ENCODE assay signal across 8 mouse cellular contexts in the genomic region with DNA sequence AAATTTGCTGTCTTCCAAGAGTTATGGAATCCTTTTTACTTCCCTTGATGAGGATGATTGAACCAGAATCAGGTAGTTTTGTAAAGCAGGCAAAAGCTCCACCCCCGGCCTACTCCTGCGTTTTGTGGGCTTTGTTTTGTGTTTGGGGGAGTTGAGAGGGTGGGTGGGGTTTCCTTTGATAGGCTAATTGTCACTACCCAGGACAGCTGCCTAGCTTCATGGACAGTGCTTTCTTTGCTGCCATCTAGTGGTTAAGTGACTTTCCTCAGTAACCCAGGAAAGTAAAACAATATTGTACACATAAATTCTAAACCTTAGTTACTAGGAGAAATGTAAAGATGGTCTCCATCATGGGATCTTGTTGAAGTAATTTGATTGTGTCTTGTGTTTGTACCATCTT.
DNase-seq lines count a peak whose midpoint lies in the region.

No protein-coding gene starts in this region.

- peaks cover 43% of the 10 kb centered on the region for H3K36me3 ChIP-seq in embryonic facial prominence, embryonic 10.5 days (replicated peaks)

- peaks cover 4% of the 10 kb centered on the region for H3K4me1 ChIP-seq in embryonic facial prominence, embryonic 10.5 days

- H3K27me3 ChIP-seq in embryonic facial prominence, embryonic 10.5 days (replicated peaks; ENCODE audit: low read depth, poor library complexity, severe bottlenecking) = no peaks in the 10 kb centered on the region

- peak; percentile 37 for DNase-seq in adrenal gland, postnatal 10 days
- DNase-seq in adrenal gland, adult 18-20 months (ENCODE audit: low spot score in 2 of 2) = no peak
- DNase-seq in kidney, postnatal 14 days = peak; percentile 50
- DNase-seq in kidney, adult 18-20 months = no peak
- peak; percentile 95 for DNase-seq in ES-CJ7 (ENCODE audit: low read depth, low spot score)
- peak; percentile 30 for DNase-seq in embryonic facial prominence, embryonic 10.5 days (ENCODE audit: low spot score)
- DNase-seq in lung, postnatal 10 days = peak; percentile 71
- peak; percentile 14 for DNase-seq in thymus, postnatal 4 days

- H3K27ac ChIP-seq in embryonic facial prominence, embryonic 10.5 days (replicated peaks) = no peak overlapping the region

- H3K4me3 ChIP-seq in embryonic facial prominence, embryonic 10.5 days = no peak overlapping the region

- H3K9me3 ChIP-seq in embryonic facial prominence, embryonic 10.5 days = no peaks in the 10 kb centered on the region

- 5% methylated on average over 2 of the region's 2 CpGs for WGBS in embryonic facial prominence, embryonic 10.5 days

Comparison
In these comparisons a context has a peak if more than half of its experiments do, and no peak if none do; other contexts are left out.
1. DNase-seq: peak in adrenal gland, postnatal 10 days (single experiment), kidney, postnatal 14 days (single experiment), ES-CJ7 (single experiment), embryonic facial prominence, embryonic 10.5 days (single experiment), lung, postnatal 10 days (single experiment) and thymus, postnatal 4 days (single experiment); none in adrenal gland, adult 18-20 months (0 of 2) and kidney, adult 18-20 months (single experiment).